Comparison of ENCODE assay signal across 10 mouse cellular contexts in genomic region chr2:90781938-90782337, GRCm38 (mm10). TPM values are rescaled to one million over a fixed set of nuclear protein-coding genes. Genes with fewer than 3 reads are reported as not detected.
DNase-seq lines count a peak whose midpoint lies in the region; ATAC-seq lines count a peak whose summit lies in the region.
"Had no signal": no experiment of that assay in that cellular context is flagged by ENCODE, and none has a peak within 500 bp of the region (broad histone marks: within the 10 kb centered on the region; RNA-seq: fewer than 3 reads in every experiment).

No protein-coding gene starts in this region.

- peak overlapping the region; percentile 82; the same call in 1 of the 2 replicates for H3K9ac ChIP-seq in heart, embryonic 13.5 days
- no peak overlapping the region for H3K9ac ChIP-seq in liver, embryonic 12.5 days
- H3K9ac ChIP-seq in embryonic facial prominence, embryonic 14.5 days (ENCODE audit: low read depth, low read length): 0 out of 2 replicates have a peak overlapping the region, but pooled peaks have one; percentile 60
- no peak overlapping the region for H3K9ac ChIP-seq in midbrain, embryonic 16.5 days (ENCODE audit: low read depth, low read length)

- H3K9me3 ChIP-seq in heart, embryonic 13.5 days: no peaks in the 10 kb centered on the region
- H3K9me3 ChIP-seq in liver, embryonic 12.5 days (replicated peaks): no peaks in the 10 kb centered on the region
- H3K9me3 ChIP-seq in embryonic facial prominence, embryonic 14.5 days (ENCODE audit: control insufficient read depth, low read length): no peaks in the 10 kb centered on the region
- no peaks in the 10 kb centered on the region for H3K9me3 ChIP-seq in midbrain, embryonic 16.5 days (replicated peaks; ENCODE audit: control insufficient read depth, low read length, poor library complexity, severe bottlenecking)
- H3K9me3 ChIP-seq: forebrain, embryonic 13.5 days; midbrain, embryonic 10.5 days had no signal

- H3K27ac ChIP-seq in heart, embryonic 13.5 days (replicated peaks): 0 out of 2 replicates have a peak overlapping the region, but pooled peaks have one; percentile 17
- H3K27ac ChIP-seq in liver, embryonic 12.5 days: no peak overlapping the region
- no peak overlapping the region for H3K27ac ChIP-seq in embryonic facial prominence, embryonic 14.5 days (replicated peaks; ENCODE audit: low read depth, low read length)
- no peak overlapping the region for H3K27ac ChIP-seq in midbrain, embryonic 16.5 days (ENCODE audit: low read length)
- H3K27ac ChIP-seq: forebrain, embryonic 13.5 days had no signal

- no peak for DNase-seq in heart, postnatal 14 days
- no peak for DNase-seq in liver
- peak; percentile 17 for DNase-seq in ES-CJ7 (ENCODE audit: low read depth, low spot score)
- DNase-seq in embryonic facial prominence, embryonic 14.5 days (ENCODE audit: low spot score): peak; percentile 2
- DNase-seq in T-cell, adult 2 months (ENCODE audit: low spot score): no peak

- no peak overlapping the region for H3K4me3 ChIP-seq in heart, embryonic 13.5 days
- no peak overlapping the region for H3K4me3 ChIP-seq in liver, embryonic 12.5 days
- H3K4me3 ChIP-seq in embryonic facial prominence, embryonic 14.5 days (ENCODE audit: low read depth, low read length): no peak overlapping the region
- no peak overlapping the region for H3K4me3 ChIP-seq in midbrain, embryonic 16.5 days (ENCODE audit: low read depth, low read length)

- peaks cover 44% of the 10 kb centered on the region for H3K36me3 ChIP-seq in heart, embryonic 13.5 days
- H3K36me3 ChIP-seq in liver, embryonic 12.5 days: peaks cover 44% of the 10 kb centered on the region
- peaks cover 41% of the 10 kb centered on the region for H3K36me3 ChIP-seq in embryonic facial prominence, embryonic 14.5 days (ENCODE audit: control insufficient read depth, insufficient read depth, low read length)
- peaks cover 27% of the 10 kb centered on the region for H3K36me3 ChIP-seq in midbrain, embryonic 16.5 days (ENCODE audit: control insufficient read depth, insufficient read depth, low read length)

- H3K4me2 ChIP-seq in heart, embryonic 13.5 days: peak overlapping the region; percentile 97
- H3K4me2 ChIP-seq in liver, embryonic 12.5 days: peak overlapping the region; percentile 71; the same call in 1 of the 2 replicates
- peak overlapping the region; percentile 91 for H3K4me2 ChIP-seq in embryonic facial prominence, embryonic 14.5 days (ENCODE audit: low read depth, low read length)
- no peak overlapping the region for H3K4me2 ChIP-seq in midbrain, embryonic 16.5 days (ENCODE audit: low read length)

- intact Hi-C loops in heart, postnatal 14 days (cut with DNase I): no loop called here

- no peak for ATAC-seq in heart, embryonic 13.5 days (ENCODE audit: extremely low read depth, insufficient number of reproducible peaks, low FRiP score, low TSS enrichment)
- ATAC-seq in liver, embryonic 12.5 days: no peak
- ATAC-seq in embryonic facial prominence, embryonic 14.5 days (ENCODE audit: low read depth): no peak
- ATAC-seq in midbrain, embryonic 16.5 days: no peak

- peaks cover 19% of the 10 kb centered on the region for H3K4me1 ChIP-seq in heart, embryonic 13.5 days
- H3K4me1 ChIP-seq in liver, embryonic 12.5 days: peaks cover 12% of the 10 kb centered on the region
- peaks cover 11% of the 10 kb centered on the region for H3K4me1 ChIP-seq in embryonic facial prominence, embryonic 14.5 days (ENCODE audit: control insufficient read depth, insufficient read depth, low read length)
- H3K4me1 ChIP-seq in midbrain, embryonic 16.5 days (ENCODE audit: control insufficient read depth, insufficient read depth, low read length): peaks cover 12% of the 10 kb centered on the region

- H3K27me3 ChIP-seq in heart, embryonic 13.5 days (replicated peaks): peaks cover 12% of the 10 kb centered on the region; the same call in 1 of the 2 replicates
- H3K27me3 ChIP-seq in liver, embryonic 12.5 days (replicated peaks): peaks cover 34% of the 10 kb centered on the region
- H3K27me3 ChIP-seq in embryonic facial prominence, embryonic 14.5 days (replicated peaks; ENCODE audit: control insufficient read depth, insufficient read depth, low read length): peaks cover 7% of the 10 kb centered on the region; the same call in 1 of the 2 replicates
- peaks cover 5% of the 10 kb centered on the region for H3K27me3 ChIP-seq in midbrain, embryonic 16.5 days (ENCODE audit: control insufficient read depth, insufficient read depth, low read depth, low read length)

- 45% methylated on average over 2 of the region's 2 CpGs for WGBS in heart, embryonic 13.5 days
- 39% methylated on average over 2 of the region's 2 CpGs for WGBS in liver, embryonic 12.5 days (ENCODE audit: insufficient replicate concordance)
- WGBS in embryonic facial prominence, embryonic 14.5 days: 31% methylated on average over 2 of the region's 2 CpGs
- WGBS in midbrain, embryonic 16.5 days: 44% methylated on average over 2 of the region's 2 CpGs

RNA-seq across cellular contexts. Expression of gene Agbl2, which starts 0.6 kb away (rescaled TPM):
- polyA plus RNA-seq in heart, embryonic 13.5 days (2015; fragmentation: Nextera tagmentation; extraction: Ambion mirVana): 1.2 and 1.5 TPM in 2 replicates
- 1 to 10 TPM; 1.2 to 1.3 TPM for total RNA-seq in heart, postnatal 14 days (2021)
- polyA plus RNA-seq in liver, embryonic 12.5 days (2016; fragmentation: Nextera tagmentation; extraction: Ambion mirVana): 0.07 TPM in 2 replicates
- polyA plus RNA-seq in embryonic facial prominence, embryonic 14.5 days (2014; fragmentation: Nextera tagmentation; extraction: Ambion mirVana): 1.7 and 2.8 TPM in 2 replicates
- polyA plus RNA-seq in midbrain, embryonic 16.5 days (2015; fragmentation: Nextera tagmentation; extraction: Ambion mirVana): 0.51 and 0.56 TPM in 2 replicates

RNA-seq across cellular contexts. Expression of gene Fnbp4, which starts 36.8 kb away (rescaled TPM):
- polyA plus RNA-seq in heart, embryonic 13.5 days (2015; fragmentation: Nextera tagmentation; extraction: Ambion mirVana): 53.2 and 53.4 TPM in 2 replicates
- 10 to 100 TPM; 24.5 to 30.2 TPM for total RNA-seq in heart, postnatal 14 days (2021)
- 62.9 and 67.1 TPM in 2 replicates for polyA plus RNA-seq in liver, embryonic 12.5 days (2016; fragmentation: Nextera tagmentation; extraction: Ambion mirVana)
- polyA plus RNA-seq in embryonic facial prominence, embryonic 14.5 days (2014; fragmentation: Nextera tagmentation; extraction: Ambion mirVana): 60.9 and 71.9 TPM in 2 replicates
- polyA plus RNA-seq in midbrain, embryonic 16.5 days (2015; fragmentation: Nextera tagmentation; extraction: Ambion mirVana): 102 and 117 TPM in 2 replicates

Comparison
In these comparisons a context has a peak if more than half of its experiments do, and no peak if none do; other contexts are left out.
1. H3K9ac ChIP-seq: peak in heart, embryonic 13.5 days (single experiment) and embryonic facial prominence, embryonic 14.5 days (single experiment); none in liver, embryonic 12.5 days (single experiment) and midbrain, embryonic 16.5 days (single experiment).
2. DNase-seq: peak in ES-CJ7 (single experiment) and embryonic facial prominence, embryonic 14.5 days (single experiment); none in heart, postnatal 14 days (0 of 2), liver (single experiment) and T-cell, adult 2 months (single experiment).